Mouse (Mus musculus) lung, adult 18-20 months (tissue): ENCODE data around the gene Glis1.

Source experiments
- DNase-seq, 2 experiments: peaks; one replicate each; pipeline ENCODE4 v3.0.0; 2022; ENCODE audit warnings: mixed read lengths in 2 of 2

Glis1 gene

GRCm38 (mm10) chr4:107634631-107635030 lies 200.2 kb downstream of the Glis1 start:
- no peak for DNase-seq

- DNase-seq = no peak
Observed at GRCm38 (mm10) chr4:107636099-107636498, 201.7 kb downstream of the Glis1 start.

- peak; percentile 11 to 27 for DNase-seq
Observed at GRCm38 (mm10) chr4:107637670-107638069, 203.3 kb downstream of the Glis1 start.

- no peak for DNase-seq
Observed at GRCm38 (mm10) chr4:107638303-107638702, 203.9 kb downstream of the Glis1 start.

DNA sequence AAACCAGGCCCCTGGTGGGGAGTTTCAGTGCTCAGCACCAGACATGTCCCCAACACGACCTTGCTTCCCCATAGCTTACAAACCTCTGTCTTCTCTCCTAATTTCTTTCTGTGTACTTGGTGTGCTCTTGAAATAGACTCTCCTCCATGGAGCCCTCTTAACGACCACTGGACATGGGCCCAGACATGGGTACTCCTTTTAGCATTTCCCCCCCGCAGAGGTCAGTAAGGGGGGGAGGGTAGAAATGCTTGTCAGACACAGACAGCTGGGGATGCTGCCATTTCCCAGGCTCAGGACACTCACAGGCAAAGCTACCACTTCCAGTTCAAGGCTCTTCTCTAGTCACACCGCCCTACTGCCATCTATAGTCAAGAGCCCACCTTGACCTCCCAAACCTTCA lies 207.2 kb downstream of the Glis1 start:
- no peak for DNase-seq

DNA sequence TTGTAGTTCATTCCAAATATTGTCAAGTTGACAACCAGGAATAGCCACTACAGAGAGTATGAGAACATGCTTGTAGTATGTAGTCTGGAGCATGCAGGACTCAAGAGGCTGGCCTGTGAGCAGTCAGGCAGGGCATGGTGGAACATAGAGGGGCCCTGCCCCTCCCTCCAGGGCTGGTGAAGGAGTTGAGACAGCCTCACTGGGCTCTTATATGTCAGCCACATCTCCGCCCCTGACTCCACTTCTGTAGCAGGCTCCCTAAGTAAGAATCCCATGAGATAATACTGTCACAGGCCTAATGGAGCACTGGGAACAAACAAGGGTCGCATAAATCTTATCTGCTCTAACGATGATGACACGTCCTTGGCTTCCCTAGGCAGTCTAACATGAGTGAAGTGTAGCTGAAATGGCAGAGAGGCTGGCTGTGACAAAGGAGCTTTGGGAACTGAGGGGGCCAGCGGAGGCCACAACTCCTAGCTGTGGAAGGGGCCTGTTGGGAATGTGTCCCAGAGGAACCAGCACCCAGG lies 214.6 kb downstream of the Glis1 start:
- no peak for DNase-seq

- no peak for DNase-seq
Observed at GRCm38 (mm10) chr4:107651021-107651496, 216.7 kb downstream of the Glis1 start.

DNA sequence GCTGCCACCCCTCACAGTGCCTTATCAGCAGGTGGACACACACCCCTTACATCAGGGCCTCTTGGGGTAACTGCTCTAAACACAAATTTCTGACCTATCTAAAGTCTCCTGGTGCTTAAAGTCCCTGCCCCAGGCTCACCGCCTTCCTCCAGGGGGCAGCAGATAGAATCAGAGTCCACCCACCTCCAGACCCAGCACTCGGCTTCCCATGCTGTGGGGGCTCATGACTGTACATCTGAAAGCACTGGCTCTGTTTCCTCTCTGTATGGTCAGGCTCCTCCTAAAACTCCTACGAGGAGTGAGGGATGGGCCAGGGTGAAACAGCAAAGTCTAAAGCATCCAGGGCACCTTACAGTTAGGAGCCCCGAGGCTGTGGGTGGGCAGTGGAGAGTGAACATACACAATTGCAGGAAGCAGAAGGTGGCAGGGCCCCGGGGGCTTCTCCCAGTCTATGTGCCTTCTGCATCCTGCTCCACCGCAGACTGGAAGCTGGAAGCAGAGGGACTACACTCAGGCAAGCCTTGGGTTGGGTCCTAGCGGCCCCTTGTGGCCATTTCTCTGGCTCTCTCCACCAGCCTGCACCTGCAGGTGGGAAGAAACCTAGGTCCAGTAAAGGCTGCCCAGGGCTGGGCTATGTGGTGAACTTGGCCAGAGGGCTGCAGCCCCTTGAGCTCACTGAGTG lies 218.3 kb downstream of the Glis1 start:
- DNase-seq = peak; percentile 28 to 48

DNA sequence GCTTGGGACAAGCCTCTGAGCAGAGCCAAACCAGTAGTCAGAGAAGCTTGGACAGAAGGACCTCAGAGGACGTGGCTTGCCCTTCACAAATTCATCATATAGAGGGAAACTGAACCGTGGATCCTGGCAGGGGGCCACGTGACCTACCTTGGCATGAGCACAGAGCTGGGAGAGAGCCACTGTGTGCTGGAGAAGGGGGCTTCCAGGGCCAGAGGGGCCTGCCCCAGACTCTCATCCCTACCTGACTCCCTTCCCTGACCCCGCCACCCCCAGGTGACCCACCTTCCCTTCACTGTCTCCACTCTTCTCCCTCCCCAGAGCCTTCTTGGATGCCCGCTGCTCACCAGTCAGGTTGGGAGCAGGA lies 218.9 kb downstream of the Glis1 start:
- no peak for DNase-seq

DNA sequence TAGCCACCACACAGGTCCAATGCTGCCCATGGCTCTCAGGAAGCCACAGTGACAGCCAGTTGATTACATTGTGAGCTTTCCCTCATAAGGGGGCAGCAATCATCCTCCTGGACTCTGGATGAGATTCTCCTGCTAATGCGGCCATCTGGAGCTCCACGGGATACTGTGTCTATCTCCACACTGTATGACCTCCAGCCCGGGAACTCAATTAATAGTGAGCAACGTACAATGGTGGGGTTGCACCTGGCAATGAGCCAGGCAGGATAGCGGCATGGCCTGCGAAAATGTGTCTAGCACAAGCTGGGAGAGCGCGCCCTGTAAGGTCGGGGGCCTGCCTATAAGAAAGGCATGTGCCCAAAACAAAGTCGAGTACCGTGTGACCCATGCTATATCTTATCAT lies 226.3 kb downstream of the Glis1 start:
- no peak for DNase-seq

GRCm38 (mm10) chr4:107668514-107668913 lies 234.1 kb downstream of the Glis1 start:
- DNase-seq = no peak

- no peak for DNase-seq
Observed at GRCm38 (mm10) chr4:107670731-107671130, 236.3 kb downstream of the Glis1 start.

GRCm38 (mm10) chr4:107673638-107674321 lies 239.4 kb downstream of the Glis1 start:
- peak; percentile 37 to 53 for DNase-seq

DNA sequence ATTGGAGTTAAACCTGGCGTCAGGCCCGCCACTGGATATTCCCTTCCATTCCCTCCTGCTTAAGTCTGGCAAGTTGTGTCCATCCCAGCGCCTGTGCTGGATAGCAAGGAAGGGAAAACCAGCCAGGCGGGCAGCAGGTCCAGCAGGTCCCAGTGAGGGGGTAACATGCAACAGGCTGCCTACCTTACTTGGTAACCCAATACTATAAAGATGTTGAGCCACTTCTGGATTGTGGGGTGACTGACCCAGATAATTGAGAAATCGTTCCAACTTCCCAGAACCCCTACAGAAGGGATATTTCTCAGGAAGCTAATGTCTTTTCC lies 239.9 kb downstream of the Glis1 start:
- no peak for DNase-seq

DNA sequence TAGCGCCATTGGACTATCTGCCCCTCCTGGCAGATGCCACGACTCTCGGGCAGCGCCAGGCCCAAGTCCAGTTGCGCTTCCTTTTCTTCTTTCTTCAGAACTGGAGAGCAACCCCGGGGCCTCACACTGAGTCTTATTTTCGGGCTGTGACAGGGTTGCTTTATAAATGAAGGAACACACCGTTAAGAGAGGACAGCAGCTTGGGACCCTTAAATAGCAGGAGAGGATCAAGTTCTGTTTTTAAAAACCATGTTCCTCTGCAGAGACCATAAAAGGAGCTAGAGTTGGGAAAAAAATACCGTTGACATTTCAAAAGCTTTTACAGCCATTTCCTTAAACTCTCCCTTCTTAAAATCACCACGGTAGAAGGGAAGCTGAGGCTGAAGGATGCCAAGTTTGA lies 241.3 kb downstream of the Glis1 start:
- no peak for DNase-seq

GRCm38 (mm10) chr4:107680311-107681098 lies 246.1 kb downstream of the Glis1 start:
- DNase-seq = no peak

DNA sequence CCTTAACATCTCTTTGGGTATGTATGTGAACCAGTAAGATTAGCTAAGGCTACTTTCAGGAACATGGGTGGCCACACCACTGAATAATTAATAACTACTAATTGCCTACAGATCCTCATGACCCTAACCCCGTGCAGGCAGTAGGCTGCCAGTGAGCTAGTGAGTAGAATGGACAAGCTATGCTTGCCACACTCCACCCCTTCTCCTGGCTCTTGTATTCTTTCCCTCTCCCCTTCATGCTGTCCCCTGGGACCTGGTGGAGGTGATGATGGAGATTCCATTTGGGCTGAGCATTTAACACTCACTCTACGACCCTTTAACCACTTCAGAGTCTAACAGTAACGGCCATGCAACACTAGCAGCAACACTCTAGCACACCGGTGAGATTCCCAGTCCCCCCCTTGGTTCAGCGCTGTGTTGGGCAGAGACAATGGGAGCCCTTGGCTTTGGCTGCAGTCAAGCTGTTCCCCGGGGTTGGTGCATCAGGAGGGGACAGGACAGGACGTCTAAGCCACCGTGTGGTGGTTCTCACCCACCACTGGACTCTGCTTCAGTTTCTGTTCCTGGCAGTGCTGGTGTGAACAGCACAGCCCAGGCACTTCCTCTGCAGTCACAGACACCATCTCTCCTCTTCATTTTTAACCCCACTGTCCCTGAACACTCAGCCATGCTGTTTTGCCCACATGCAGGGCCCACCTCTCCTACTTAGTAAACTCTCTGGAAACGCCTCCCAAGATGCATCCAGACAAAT lies 246.9 kb downstream of the Glis1 start:
- DNase-seq = no peak

- no peak for DNase-seq
Observed at GRCm38 (mm10) chr4:107683006-107683756, 248.8 kb downstream of the Glis1 start.

- no peak for DNase-seq
Observed at GRCm38 (mm10) chr4:107684130-107684529, 249.7 kb downstream of the Glis1 start, which contains the start of gene Dmrtb1. Dmrtb1 (minus strand) TSS chr4:107684230.
